Mouse (Mus musculus) heart, embryonic 12.5 days (tissue): Measurements from ENCODE around the gene Fndc10. TPM values are rescaled to one million over a fixed set of nuclear protein-coding genes. Genes with fewer than 3 reads are reported as not detected.
"Not testable (repeated sequence)": the region's sequence is repeated elsewhere in the genome, so short reads cannot be mapped to it uniquely, and the experiment has no call there.

Experiments used
- ATAC-seq: fragments of 200-750 bp; cut with Nextera tagmentation; 2 replicates; pipeline ENCODE4 v1.8.0; 2017; ENCODE audit warnings: moderate TSS enrichment, moderate library complexity; ENCODE audit not compliant: insufficient number of reproducible peaks, low FRiP score
- H3K27ac ChIP-seq: fragments of 300-500 bp; sonication (generic); 2 replicates; pipeline ENCODE4 v1.5.1; 2016; ENCODE audit warnings: mild to moderate bottlenecking, moderate library complexity; ENCODE audit not compliant: poor library complexity, severe bottlenecking
- H3K27me3 ChIP-seq: fragments of 300-500 bp; sonication (generic); replicated peaks from 2 replicates; pipeline ENCODE4 v1.6.1; 2016; ENCODE audit warnings: mild to moderate bottlenecking, moderate library complexity
- H3K36me3 ChIP-seq: fragments of 300-500 bp; sonication (generic); 2 replicates; pipeline ENCODE4 v1.6.1; 2016; ENCODE audit warnings: mild to moderate bottlenecking, moderate library complexity
- H3K4me1 ChIP-seq: fragments of 300-500 bp; sonication (generic); replicated peaks from 2 replicates; pipeline ENCODE4 v1.6.1; 2016; ENCODE audit warnings: mild to moderate bottlenecking
- H3K4me2 ChIP-seq: fragments of 300-500 bp; sonication (generic); 2 replicates; pipeline ENCODE4 v1.6.1; 2016; ENCODE audit warnings: mild to moderate bottlenecking, moderate library complexity
- H3K4me3 ChIP-seq: fragments of 300-500 bp; sonication (generic); 2 replicates; pipeline ENCODE4 v1.5.1; 2016; ENCODE audit warnings: mild to moderate bottlenecking
- H3K9ac ChIP-seq: fragments of 300-500 bp; sonication (generic); 2 replicates; pipeline ENCODE4 v1.6.1; 2016; ENCODE audit warnings: mild to moderate bottlenecking, moderate library complexity
- H3K9me3 ChIP-seq: fragments of 300-500 bp; sonication (generic); replicated peaks from 2 replicates; pipeline ENCODE4 v1.6.1; 2016; ENCODE audit warnings: mild to moderate bottlenecking, moderate library complexity
- WGBS: fragments of 180-500 bp; shearing (Covaris S2); methylation state at CpG from one replicate; pipeline ENCODE4 v1.1.7; 2016; 5-methylcytosine and 5-hydroxymethylcytosine counted together
- polyA plus RNA-seq: library from polyadenylated mRNA; unstranded; fragments of >200 nt; fragmentation: Nextera tagmentation; extraction: Ambion mirVana; gene quantifications from 2 replicates; pipeline ENCODE4 v1.2.1, GENCODE M21; 2016

Gene Fndc10
- polyA plus RNA-seq, 1 experiment from 2014 or later = 5.2 TPM

GRCm38 (mm10) chr4:155739152-155739551 lies 45.0 kb downstream of the Fndc10 start:
- WGBS = 78% methylated on average over 6 of the region's 6 CpGs
- Histone ChIP-seq H3K36me3 (peaks cover 59% of the 10 kb centered on the region), H3K4me3 (no peak overlapping the region), H3K9ac (no peak overlapping the region), H3K9me3 (no peaks in the 10 kb centered on the region), H3K27ac (no peak overlapping the region), H3K4me2 (no peak overlapping the region), H3K27me3 (no peaks in the 10 kb centered on the region), H3K4me1 (peaks cover 22% of the 10 kb centered on the region)
- no peak for ATAC-seq

- Histone ChIP-seq H3K27me3 (no peaks in the 10 kb centered on the region), H3K4me1 (peaks cover 21% of the 10 kb centered on the region), H3K4me3 (no peak overlapping the region), H3K9ac (no peak overlapping the region), H3K27ac (no peak overlapping the region), H3K36me3 (peaks cover 67% of the 10 kb centered on the region), H3K4me2 (no peak overlapping the region), H3K9me3 (no peaks in the 10 kb centered on the region)
- 80% methylated on average over 37 of the region's 37 CpGs for WGBS
- no peak; the same call in 1 of the 2 replicates for ATAC-seq
These were observed 45.8 kb downstream of the Fndc10 start for GRCm38 (mm10) chr4:155739741-155740636.

GRCm38 (mm10) chr4:155740681-155741080 lies 46.5 kb downstream of the Fndc10 start:
- 84% methylated on average over 10 of the region's 10 CpGs for WGBS
- not testable (repeated sequence) for ATAC-seq, H3K4me3 ChIP-seq, H3K9me3 ChIP-seq, H3K9ac ChIP-seq, H3K27me3 ChIP-seq, H3K4me2 ChIP-seq, H3K27ac ChIP-seq
- H3K36me3 ChIP-seq = peaks cover 74% of the 10 kb centered on the region
- H3K4me1 ChIP-seq = peaks cover 17% of the 10 kb centered on the region

- Histone ChIP-seq H3K4me3 (no peak overlapping the region), H3K27ac (no peak overlapping the region), H3K9me3 (no peaks in the 10 kb centered on the region), H3K9ac (no peak overlapping the region), H3K36me3 (peaks cover 82% of the 10 kb centered on the region), H3K4me2 (no peak overlapping the region), H3K27me3 (no peaks in the 10 kb centered on the region), H3K4me1 (0 out of 2 replicates have a peak, but pooled peaks cover 7% of the 10 kb centered on the region)
- WGBS = 89% methylated on average over 5 of the region's 5 CpGs
- ATAC-seq = no peak
These were observed 48.5 kb downstream of the Fndc10 start for GRCm38 (mm10) chr4:155742684-155743083.

GRCm38 (mm10) chr4:155744474-155744873 lies 50.3 kb downstream of the Fndc10 start:
- Histone ChIP-seq H3K9me3 (no peaks in the 10 kb centered on the region), H3K4me2 (no peak overlapping the region), H3K27me3 (no peaks in the 10 kb centered on the region), H3K27ac (no peak overlapping the region), H3K9ac (no peak overlapping the region), H3K36me3 (peaks cover 97% of the 10 kb centered on the region), H3K4me1 (no peaks in the 10 kb centered on the region), H3K4me3 (no peak overlapping the region)
- no peak for ATAC-seq
- WGBS = 90% methylated on average over 8 of the region's 8 CpGs

- Histone ChIP-seq H3K4me3 (no peak overlapping the region), H3K9me3 (no peaks in the 10 kb centered on the region), H3K27me3 (no peaks in the 10 kb centered on the region), H3K4me1 (no peaks in the 10 kb centered on the region), H3K36me3 (peaks cover 97% of the 10 kb centered on the region), H3K4me2 (no peak overlapping the region), H3K27ac (no peak overlapping the region), H3K9ac (no peak overlapping the region)
- ATAC-seq = no peak
- WGBS = 90% methylated on average over 5 of the region's 5 CpGs
These were observed 51.0 kb downstream of the Fndc10 start for GRCm38 (mm10) chr4:155745136-155745535.

Other genes with a start within 250 kb of the Fndc10 start
- gene Tmem52, start 225.2 kb upstream of the Fndc10 start, polyA plus RNA-seq = not detected in 2 replicates
- gene Gnb1, start 203.0 kb upstream of the Fndc10 start, polyA plus RNA-seq = 394 and 400 TPM in 2 replicates
- gene Nadk, start 132.0 kb upstream of the Fndc10 start, polyA plus RNA-seq = 52.0 and 52.5 TPM in 2 replicates
- 8.9 and 9.1 TPM in 2 replicates for gene Slc35e2, start 92.9 kb upstream of the Fndc10 start, polyA plus RNA-seq
- 51.8 and 52.3 TPM in 2 replicates for gene Cdk11b, start 69.5 kb upstream of the Fndc10 start, polyA plus RNA-seq
- gene Gm10563, start 48.9 kb upstream of the Fndc10 start, polyA plus RNA-seq = not detected in 2 replicates
- gene Mmp23, start 41.0 kb upstream of the Fndc10 start, polyA plus RNA-seq = 72.0 and 75.7 TPM in 2 replicates
- 21.7 and 22.4 TPM in 2 replicates for gene Mib2, start 25.1 kb upstream of the Fndc10 start, polyA plus RNA-seq
- gene Ssu72, start 10.5 kb downstream of the Fndc10 start, polyA plus RNA-seq = 111 and 116 TPM in 2 replicates
- gene Tmem240, start 40.5 kb downstream of the Fndc10 start, polyA plus RNA-seq = 0.63 and 0.67 TPM in 2 replicates
- gene Atad3a, start 66.8 kb downstream of the Fndc10 start, polyA plus RNA-seq = 102 and 104 TPM in 2 replicates
- gene Vwa1, start 80.4 kb downstream of the Fndc10 start, polyA plus RNA-seq = 1.7 TPM in 2 replicates
- 7.0 and 7.2 TPM in 2 replicates for gene Tmem88b, start 91.5 kb downstream of the Fndc10 start, polyA plus RNA-seq
- gene Ankrd65, start 96.1 kb downstream of the Fndc10 start, polyA plus RNA-seq = not detected in 2 replicates
- gene Mrpl20, start 108.5 kb downstream of the Fndc10 start, polyA plus RNA-seq = 137 and 151 TPM in 2 replicates
- gene Ccnl2, start 118.1 kb downstream of the Fndc10 start, polyA plus RNA-seq = 137 TPM in 2 replicates
- 128 and 132 TPM in 2 replicates for gene Aurkaip1, start 136.9 kb downstream of the Fndc10 start, polyA plus RNA-seq
- gene Mxra8, start 145.3 kb downstream of the Fndc10 start, polyA plus RNA-seq = 50.2 and 62.4 TPM in 2 replicates
- 9.4 and 10.1 TPM in 2 replicates for gene Dvl1, start 153.1 kb downstream of the Fndc10 start, polyA plus RNA-seq
- gene Tas1r3, start 169.0 kb downstream of the Fndc10 start, polyA plus RNA-seq = 0.13 and 0.19 TPM in 2 replicates
- gene Cptp, start 175.1 kb downstream of the Fndc10 start, polyA plus RNA-seq = 9.2 and 10.1 TPM in 2 replicates
- 37.8 and 38.3 TPM in 2 replicates for gene Ints11, start 175.2 kb downstream of the Fndc10 start, polyA plus RNA-seq
- gene Pusl1, start 197.4 kb downstream of the Fndc10 start, polyA plus RNA-seq = 31.2 and 31.5 TPM in 2 replicates
- 13.8 and 14.2 TPM in 2 replicates for gene Acap3, start 197.5 kb downstream of the Fndc10 start, polyA plus RNA-seq
- gene Ube2j2, start 249.5 kb downstream of the Fndc10 start, polyA plus RNA-seq = 101 and 107 TPM in 2 replicates